Mouse (Mus musculus) cerebellum, postnatal 25 days (tissue): ENCODE data around the gene Ctbs.
"Not testable (repeated sequence)": the region's sequence is repeated elsewhere in the genome, so short reads cannot be mapped to it uniquely, and the experiment has no call there.

ENCODE experiments used
- DNase-seq, 2 experiments: peaks; one replicate each; pipeline ENCODE4 v3.0.0; 2021; ENCODE audit warnings: mixed read lengths in 2 of 2

Gene Ctbs

GRCm38 (mm10) chr3:146449745-146450250 is at the start of gene Ctbs:
Gene Ctbs (plus strand): TSS chr3:146449795.
- no peak for DNase-seq

GRCm38 (mm10) chr3:146403770-146404169 is 45.8 kb upstream of the Ctbs start:
- DNase-seq, result no peak

- peak; percentile 100 for DNase-seq
Observed at GRCm38 (mm10) chr3:146404311-146405201, 45.0 kb upstream of the Ctbs start, which contains the start of gene Ssx2ip. Gene Ssx2ip (plus strand): TSS chr3:146404642.

- no peak for DNase-seq
Observed at GRCm38 (mm10) chr3:146405213-146406006, 44.2 kb upstream of the Ctbs start.

- no peak for DNase-seq
Observed at GRCm38 (mm10) chr3:146406007-146406341, 43.6 kb upstream of the Ctbs start.

GRCm38 (mm10) chr3:146407086-146407721 is 42.4 kb upstream of the Ctbs start:
- no peak for DNase-seq

GRCm38 (mm10) chr3:146410114-146410513 is 39.5 kb upstream of the Ctbs start:
- DNase-seq, result no peak

GRCm38 (mm10) chr3:146412008-146412407 is 37.6 kb upstream of the Ctbs start:
- peak; percentile 62 to 69 for DNase-seq

DNA sequence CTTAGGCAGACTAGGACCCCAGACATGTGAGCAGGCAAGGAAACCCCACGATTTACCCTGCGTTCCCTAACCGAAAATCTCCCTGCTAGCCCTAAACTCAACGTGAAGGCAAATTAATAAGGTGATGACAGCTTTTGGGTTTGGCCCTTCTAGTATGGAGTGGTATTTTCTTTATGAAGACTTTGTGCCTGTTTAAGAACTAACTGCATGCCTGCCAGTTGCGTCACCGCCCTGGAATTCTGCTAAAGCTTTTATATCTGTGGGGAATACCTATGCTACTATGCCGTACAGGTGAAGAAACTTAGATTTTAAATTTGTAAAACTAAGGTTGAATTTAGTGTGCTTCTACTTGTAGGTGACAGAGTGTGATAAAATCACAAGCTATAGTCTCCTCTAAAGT is 37.1 kb upstream of the Ctbs start:
- DNase-seq, result peak in 1 of 2 experiments; percentile 1

- DNase-seq, result peak; percentile 48 to 64
Observed at GRCm38 (mm10) chr3:146413016-146413415, 36.6 kb upstream of the Ctbs start.

- DNase-seq, result peak; percentile 78 to 79
Observed at GRCm38 (mm10) chr3:146413992-146414391, 35.6 kb upstream of the Ctbs start.

- DNase-seq, result no peak
Observed at GRCm38 (mm10) chr3:146414555-146414954, 35.0 kb upstream of the Ctbs start.

- DNase-seq, result no peak
Observed at GRCm38 (mm10) chr3:146417873-146418272, 31.7 kb upstream of the Ctbs start.

GRCm38 (mm10) chr3:146418901-146419300 is 30.7 kb upstream of the Ctbs start:
- no peak for DNase-seq

- no peak for DNase-seq
Observed at GRCm38 (mm10) chr3:146419534-146419933, 30.1 kb upstream of the Ctbs start.

DNA sequence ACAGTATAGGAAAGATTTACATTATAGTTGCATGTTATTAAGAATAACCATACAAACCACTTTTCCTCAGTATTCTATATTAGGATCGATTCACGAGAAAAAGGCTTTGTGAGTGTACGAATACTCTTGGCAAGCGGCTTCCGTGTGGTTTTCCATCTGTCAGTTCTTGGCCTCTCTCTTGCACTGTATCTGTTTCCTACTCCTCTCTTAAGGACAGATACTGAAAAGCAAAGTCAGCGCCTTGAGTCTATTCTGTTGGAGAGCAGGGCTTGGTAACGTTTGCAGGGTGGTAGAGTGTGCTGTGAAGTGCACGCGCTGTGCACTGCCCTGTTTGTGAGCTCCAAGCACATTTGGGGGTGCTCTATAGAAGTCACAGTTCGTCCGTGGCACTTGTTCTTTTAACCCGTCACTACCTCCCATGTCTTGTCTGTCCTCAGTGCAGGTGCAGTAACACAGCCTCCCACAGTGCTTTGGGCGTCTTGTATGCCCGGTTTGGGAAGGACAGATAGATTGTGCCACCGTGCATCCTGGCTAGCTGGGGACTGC is 29.5 kb upstream of the Ctbs start:
- peak; percentile 59 to 66 for DNase-seq

- no peak for DNase-seq
Observed at GRCm38 (mm10) chr3:146421787-146422186, 27.8 kb upstream of the Ctbs start.

GRCm38 (mm10) chr3:146423710-146424109 is 25.9 kb upstream of the Ctbs start:
- DNase-seq, result peak in 1 of 2 experiments; percentile 52

GRCm38 (mm10) chr3:146424306-146424900 is 25.2 kb upstream of the Ctbs start:
- no peak for DNase-seq

- DNase-seq, result no peak
Observed at GRCm38 (mm10) chr3:146425902-146426301, 23.7 kb upstream of the Ctbs start.

DNA sequence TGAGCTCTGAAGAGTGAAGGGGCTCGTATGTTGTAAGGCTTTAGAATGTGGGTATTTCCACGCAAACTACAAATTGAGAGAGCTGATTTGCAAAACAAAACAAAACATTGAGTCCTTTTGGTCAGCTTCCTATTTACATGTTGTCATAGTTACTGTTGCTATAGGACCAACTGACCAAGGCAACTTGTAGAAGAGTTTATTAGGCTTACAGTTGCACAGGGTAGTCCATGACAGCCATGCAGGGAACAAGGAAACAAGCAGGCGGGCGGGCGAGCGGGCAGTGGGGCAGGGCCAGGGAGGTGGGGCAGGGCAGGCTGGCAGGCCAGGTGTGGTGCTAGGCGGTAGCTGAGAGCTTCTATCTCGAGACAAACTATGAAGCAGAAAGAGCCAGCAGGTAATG is 23.1 kb upstream of the Ctbs start:
- DNase-seq, result no peak

DNA sequence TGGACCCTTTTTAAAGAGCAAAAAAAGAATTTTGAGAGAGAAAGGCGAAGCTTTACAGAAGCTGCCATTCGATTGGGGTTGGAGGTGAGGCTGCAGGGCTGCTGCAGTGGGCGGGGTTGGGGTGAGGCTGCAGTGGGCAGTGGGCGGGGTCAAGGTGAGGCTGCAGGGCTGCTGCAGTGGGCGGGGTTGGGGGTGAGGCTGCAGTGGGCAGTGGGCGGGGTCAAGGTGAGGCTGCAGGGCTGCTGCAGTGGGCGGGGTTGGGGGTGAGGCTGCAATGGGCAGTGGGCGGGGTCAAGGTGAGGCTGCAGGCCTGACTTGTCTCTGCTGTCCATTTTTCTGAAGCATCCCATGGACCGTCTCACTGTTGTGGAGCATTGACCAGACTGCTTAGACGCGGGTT is 16.5 kb upstream of the Ctbs start:
- DNase-seq, result not testable (repeated sequence)
